Mouse (Mus musculus) monocyte, adult 5-6 weeks (primary cell): ENCODE results near the gene Olig3. TPM values are rescaled to one million over a fixed set of nuclear protein-coding genes. Genes with fewer than 3 reads are reported as not detected.

ENCODE experiments used
- ATAC-seq: fragments of 153-309, 156-312 bp; replicated peaks from 2 replicates; pipeline ENCODE4 v1.8.0; 2017; ENCODE audit warnings: mild to moderate bottlenecking; ENCODE audit not compliant: low TSS enrichment, insufficient number of reproducible peaks, severe bottlenecking, poor library complexity, low FRiP score
- total RNA-seq: library from RNA; stranded (forward); fragments of 200-1000, 200-491, 200-594 nt; gene quantifications from 3 replicates; pipeline ENCODE4 v1.2.3, GENCODE M21; 2017

Gene Olig3
- not detected in 3 replicates for total RNA-seq

- no peak for ATAC-seq
Measured at GRCm38 (mm10) chr10:19356071-19356583, at the start of gene Olig3. Gene Olig3 (plus strand): TSS chr10:19356533.

GRCm38 (mm10) chr10:19309681-19310395, 46.5 kb upstream of the Olig3 start:
- ATAC-seq: no peak

- ATAC-seq: no peak
Measured at GRCm38 (mm10) chr10:19310471-19310870, 45.9 kb upstream of the Olig3 start.

- ATAC-seq: no peak
Measured at GRCm38 (mm10) chr10:19317962-19318812, 38.1 kb upstream of the Olig3 start.

GRCm38 (mm10) chr10:19321781-19322180, 34.6 kb upstream of the Olig3 start:
- ATAC-seq: no peak

GRCm38 (mm10) chr10:19329191-19329777, 27.0 kb upstream of the Olig3 start:
- ATAC-seq: no peak

- ATAC-seq: no peak
Measured at GRCm38 (mm10) chr10:19333425-19333824, 22.9 kb upstream of the Olig3 start.

- ATAC-seq: no peak
Measured at GRCm38 (mm10) chr10:19338695-19339630, 17.4 kb upstream of the Olig3 start.

GRCm38 (mm10) chr10:19344039-19344438, 12.3 kb upstream of the Olig3 start:
- no peak for ATAC-seq

GRCm38 (mm10) chr10:19349326-19349725, 7.0 kb upstream of the Olig3 start:
- no peak for ATAC-seq

GRCm38 (mm10) chr10:19352006-19352877, 4.1 kb upstream of the Olig3 start:
- no peak for ATAC-seq

- no peak for ATAC-seq
Measured at GRCm38 (mm10) chr10:19352878-19353301, 3.4 kb upstream of the Olig3 start.

GRCm38 (mm10) chr10:19353631-19354030, 2.7 kb upstream of the Olig3 start:
- ATAC-seq: no peak

- no peak for ATAC-seq
Measured at GRCm38 (mm10) chr10:19354146-19354545, 2.2 kb upstream of the Olig3 start.

GRCm38 (mm10) chr10:19355076-19355475, 1.3 kb upstream of the Olig3 start:
- no peak for ATAC-seq

GRCm38 (mm10) chr10:19356720-19357641, 648 bp downstream of the Olig3 start:
- no peak for ATAC-seq
